Mouse (Mus musculus) forebrain, embryonic 10.5 days (tissue): ENCODE data around the gene Gramd1c. TPM values are rescaled to one million over a fixed set of nuclear protein-coding genes. Genes with fewer than 3 reads are reported as not detected.

ENCODE experiments used
- DNase-seq: peaks from one replicate; pipeline ENCODE4 v3.0.0-alpha.2; 2017; ENCODE audit warnings: low spot score; ENCODE audit errors: extremely low spot score
- H3K27ac ChIP-seq: fragments of 300-500 bp; sonication (generic); 2 replicates; pipeline ENCODE4 v1.5.1; 2016; ENCODE audit warnings: mild to moderate bottlenecking
- H3K27me3 ChIP-seq: fragments of 300-500 bp; sonication (generic); 2 replicates; pipeline ENCODE4 v1.6.1; 2016; ENCODE audit warnings: mild to moderate bottlenecking; ENCODE audit not compliant: poor library complexity, severe bottlenecking
- H3K36me3 ChIP-seq: fragments of 300-500 bp; sonication (generic); replicated peaks from 2 replicates; pipeline ENCODE4 v1.6.1; 2016; ENCODE audit warnings: mild to moderate bottlenecking, moderate library complexity
- H3K4me1 ChIP-seq: fragments of 300-500 bp; sonication (generic); 2 replicates; pipeline ENCODE4 v1.6.1; 2016
- H3K4me3 ChIP-seq: fragments of 300-500 bp; sonication (generic); 2 replicates; pipeline ENCODE4 v1.5.1; 2016; ENCODE audit warnings: mild to moderate bottlenecking, moderate library complexity
- H3K9me3 ChIP-seq: fragments of 300-500 bp; sonication (generic); 2 replicates; pipeline ENCODE4 v1.6.1; 2016; ENCODE audit warnings: mild to moderate bottlenecking, moderate library complexity
- WGBS: fragments of 180-500 bp; shearing (Covaris S2); methylation state at CpG from one replicate; pipeline ENCODE4 v1.1.7; 2016; 5-methylcytosine and 5-hydroxymethylcytosine counted together
- polyA plus RNA-seq: library from polyadenylated mRNA; unstranded; fragments of >200 nt; fragmentation: Nextera tagmentation; extraction: Ambion mirVana; gene quantifications from 2 replicates; pipeline ENCODE4 v1.2.1, GENCODE M21; 2016

Gene Gramd1c
- polyA plus RNA-seq, 1 experiment from 2014 or later = 2.5 TPM

GRCm38 (mm10) chr16:44053265-44053664, 9.9 kb downstream of the Gramd1c start:
- WGBS = 80% methylated on average over 6 of the region's 6 CpGs
- Histone ChIP-seq H3K9me3 (no peaks in the 10 kb centered on the region), H3K27ac (no peak overlapping the region), H3K4me1 (no peaks in the 10 kb centered on the region), H3K4me3 (no peak overlapping the region), H3K27me3 (no peaks in the 10 kb centered on the region), H3K36me3 (no peaks in the 10 kb centered on the region)
- DNase-seq = no peak

DNA sequence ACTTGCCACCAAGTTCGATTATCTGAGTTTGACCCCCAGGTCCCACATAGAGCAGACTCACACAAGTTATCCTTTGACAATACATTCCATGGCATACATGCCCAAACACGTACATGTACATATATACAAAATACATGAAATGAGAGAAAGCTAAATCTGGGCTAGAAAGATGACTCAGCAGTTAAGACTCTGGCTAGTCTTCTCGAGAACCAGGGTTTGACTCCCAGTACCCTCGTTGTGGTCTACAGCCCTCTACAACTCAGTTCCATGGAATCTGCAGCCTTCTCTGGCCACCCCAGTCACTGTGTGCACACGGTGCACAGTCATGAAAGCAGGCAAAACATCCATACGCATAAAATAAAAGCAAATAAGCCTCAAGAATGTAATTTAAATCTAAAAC, 10.8 kb downstream of the Gramd1c start:
- no peaks in the 10 kb centered on the region for H3K9me3 ChIP-seq
- no peaks in the 10 kb centered on the region for H3K27me3 ChIP-seq
- H3K4me3 ChIP-seq = no peak overlapping the region
- H3K27ac ChIP-seq = no peak overlapping the region
- DNase-seq = no peak
- H3K36me3 ChIP-seq = no peaks in the 10 kb centered on the region
- 87% methylated on average over 6 of the region's 6 CpGs for WGBS
- H3K4me1 ChIP-seq = no peaks in the 10 kb centered on the region

DNA sequence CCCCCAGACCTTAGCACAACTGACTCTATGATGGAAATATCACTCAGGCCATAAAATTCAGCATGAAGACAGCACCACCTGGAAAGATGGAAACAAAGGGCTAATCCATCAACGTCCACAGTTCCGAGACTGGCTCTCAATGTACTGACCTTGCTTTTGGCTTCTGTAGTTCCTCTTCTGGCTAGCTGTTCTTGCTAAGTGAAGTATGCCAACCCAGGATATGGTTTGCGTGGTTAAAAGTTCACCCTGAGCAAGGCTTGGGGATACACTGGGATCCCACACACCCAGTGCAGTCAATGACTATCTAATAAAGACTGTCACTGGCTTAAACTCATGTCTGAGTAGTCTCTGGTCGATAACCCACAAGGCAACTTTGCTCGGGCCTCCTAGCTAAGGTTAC, 13.0 kb downstream of the Gramd1c start:
- no peak overlapping the region for H3K27ac ChIP-seq
- DNase-seq = no peak
- H3K4me3 ChIP-seq = no peak overlapping the region
- 94% methylated on average over 5 of the region's 5 CpGs for WGBS
- H3K4me1 ChIP-seq = no peaks in the 10 kb centered on the region
- H3K36me3 ChIP-seq = no peaks in the 10 kb centered on the region
- H3K9me3 ChIP-seq = no peaks in the 10 kb centered on the region; the same call in 1 of the 2 replicates
- no peaks in the 10 kb centered on the region for H3K27me3 ChIP-seq

- Histone ChIP-seq H3K27me3 (no peaks in the 10 kb centered on the region), H3K9me3 (0 out of 2 replicates have a peak, but pooled peaks cover 3% of the 10 kb centered on the region), H3K4me1 (no peaks in the 10 kb centered on the region), H3K4me3 (no peak overlapping the region), H3K36me3 (no peaks in the 10 kb centered on the region), H3K27ac (no peak overlapping the region)
- no peak for DNase-seq
- 82% methylated on average over 4 of the region's 4 CpGs for WGBS
Measured at GRCm38 (mm10) chr16:44039112-44039511, 24.0 kb downstream of the Gramd1c start.

DNA sequence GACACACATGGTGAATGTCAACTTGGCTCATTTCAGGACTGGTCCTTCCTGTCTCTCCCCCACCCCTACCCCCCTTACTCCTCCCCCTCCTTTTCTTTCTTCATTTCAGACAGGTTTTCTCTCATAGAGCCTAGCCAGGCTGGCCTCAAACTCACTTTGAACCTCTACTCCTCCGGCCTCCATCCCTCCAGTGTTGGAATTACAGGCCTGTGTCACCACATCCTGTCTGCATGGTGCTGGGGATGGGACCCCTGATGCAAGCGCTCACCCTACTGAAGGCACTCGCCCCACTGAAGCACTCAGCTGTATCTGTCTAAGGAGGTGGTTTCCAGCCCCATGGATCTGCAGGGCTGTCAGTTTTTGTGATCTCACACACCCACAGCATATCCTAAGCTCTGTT, 27.9 kb downstream of the Gramd1c start:
- Histone ChIP-seq H3K27me3 (no peaks in the 10 kb centered on the region), H3K4me3 (no peak overlapping the region), H3K9me3 (0 out of 2 replicates have a peak, but pooled peaks cover 2% of the 10 kb centered on the region), H3K4me1 (no peaks in the 10 kb centered on the region), H3K27ac (no peak overlapping the region), H3K36me3 (no peaks in the 10 kb centered on the region)
- WGBS = 89% methylated on average over 3 of the region's 3 CpGs
- no peak for DNase-seq

- no peaks in the 10 kb centered on the region for H3K27me3 ChIP-seq
- H3K36me3 ChIP-seq = no peaks in the 10 kb centered on the region
- H3K4me1 ChIP-seq = no peaks in the 10 kb centered on the region
- H3K9me3 ChIP-seq = no peaks in the 10 kb centered on the region
- H3K4me3 ChIP-seq = no peak overlapping the region
- no peak overlapping the region for H3K27ac ChIP-seq
- 92% methylated on average over 5 of the region's 5 CpGs for WGBS
- no peak for DNase-seq
Measured at GRCm38 (mm10) chr16:44033365-44033764, 29.8 kb downstream of the Gramd1c start.

- Histone ChIP-seq H3K27me3 (no peaks in the 10 kb centered on the region), H3K27ac (no peak overlapping the region), H3K36me3 (no peaks in the 10 kb centered on the region), H3K9me3 (no peaks in the 10 kb centered on the region), H3K4me1 (no peaks in the 10 kb centered on the region), H3K4me3 (no peak overlapping the region)
- WGBS = 76% methylated on average over 2 of the region's 2 CpGs
- no peak for DNase-seq
Measured at GRCm38 (mm10) chr16:44029273-44029672, 33.9 kb downstream of the Gramd1c start.

- H3K9me3 ChIP-seq = no peaks in the 10 kb centered on the region
- no peaks in the 10 kb centered on the region for H3K36me3 ChIP-seq
- H3K27me3 ChIP-seq = no peaks in the 10 kb centered on the region
- no peaks in the 10 kb centered on the region for H3K4me1 ChIP-seq
- H3K27ac ChIP-seq = no peak overlapping the region
- DNase-seq = no peak
- no peak overlapping the region for H3K4me3 ChIP-seq
- 90% methylated on average over 9 of the region's 9 CpGs for WGBS
Measured at GRCm38 (mm10) chr16:44026822-44027221, 36.3 kb downstream of the Gramd1c start.

- no peaks in the 10 kb centered on the region for H3K9me3 ChIP-seq
- H3K27me3 ChIP-seq = no peaks in the 10 kb centered on the region
- no peak overlapping the region for H3K4me3 ChIP-seq
- no peak overlapping the region for H3K27ac ChIP-seq
- 73% methylated on average over 6 of the region's 6 CpGs for WGBS
- no peak for DNase-seq
- H3K36me3 ChIP-seq = no peaks in the 10 kb centered on the region
- H3K4me1 ChIP-seq = no peaks in the 10 kb centered on the region
Measured at GRCm38 (mm10) chr16:44026210-44026609, 36.9 kb downstream of the Gramd1c start.

DNA sequence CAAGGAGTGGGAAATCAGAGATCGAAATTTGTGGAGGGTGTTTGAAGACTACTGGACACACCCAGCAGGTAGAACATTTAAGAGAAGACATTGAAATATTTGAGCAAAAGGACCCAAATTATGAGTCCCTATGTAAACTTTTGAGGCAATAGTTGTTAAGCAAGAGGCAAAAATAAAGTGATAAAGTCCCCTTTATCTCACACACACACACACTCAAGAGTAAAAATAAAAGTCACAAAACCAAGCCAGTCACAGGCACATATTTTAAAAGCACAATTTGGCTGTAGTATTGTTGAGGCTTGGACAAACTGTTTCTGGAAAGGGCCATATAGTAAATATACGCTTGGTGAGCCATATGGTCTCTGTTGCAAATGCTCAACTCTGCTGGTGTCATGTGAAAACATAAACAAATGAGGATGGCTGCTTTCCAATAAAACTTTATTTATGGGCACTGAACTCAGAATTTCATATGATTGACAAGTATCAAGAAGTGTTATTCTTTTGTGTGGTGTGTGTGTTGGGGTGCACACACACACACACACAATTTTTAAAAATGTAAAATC, 44.1 kb downstream of the Gramd1c start:
- Histone ChIP-seq H3K36me3 (no peaks in the 10 kb centered on the region), H3K27me3 (no peaks in the 10 kb centered on the region), H3K4me1 (no peaks in the 10 kb centered on the region), H3K27ac (no peak overlapping the region), H3K9me3 (no peaks in the 10 kb centered on the region), H3K4me3 (no peak overlapping the region)
- DNase-seq = no peak
- 91% methylated on average over 2 of the region's 2 CpGs for WGBS

DNA sequence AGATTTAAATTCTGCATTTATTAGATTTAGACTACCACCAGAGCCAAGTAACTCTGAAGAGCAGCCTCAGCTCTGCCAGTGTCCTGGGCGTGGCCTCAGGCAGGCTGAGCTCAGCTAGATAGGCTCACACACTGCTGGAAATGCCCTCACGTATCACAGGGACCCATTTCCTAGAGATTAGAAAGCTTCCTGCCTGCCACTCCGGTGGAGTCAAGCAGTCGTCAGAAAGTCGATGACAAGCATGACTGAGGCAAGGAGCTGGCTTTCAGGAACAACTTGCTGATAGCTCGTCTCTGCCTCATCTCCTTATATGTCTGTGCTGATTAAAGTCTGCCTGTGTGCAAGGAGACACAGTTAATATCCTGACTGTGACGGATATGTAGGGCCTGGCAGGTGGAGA, 44.8 kb downstream of the Gramd1c start:
- Histone ChIP-seq H3K9me3 (no peaks in the 10 kb centered on the region), H3K4me1 (no peaks in the 10 kb centered on the region), H3K4me3 (no peak overlapping the region), H3K27ac (no peak overlapping the region), H3K27me3 (no peaks in the 10 kb centered on the region), H3K36me3 (no peaks in the 10 kb centered on the region)
- no peak for DNase-seq
- 65% methylated on average over 7 of the region's 7 CpGs for whole genome bisulfite sequencing

DNA sequence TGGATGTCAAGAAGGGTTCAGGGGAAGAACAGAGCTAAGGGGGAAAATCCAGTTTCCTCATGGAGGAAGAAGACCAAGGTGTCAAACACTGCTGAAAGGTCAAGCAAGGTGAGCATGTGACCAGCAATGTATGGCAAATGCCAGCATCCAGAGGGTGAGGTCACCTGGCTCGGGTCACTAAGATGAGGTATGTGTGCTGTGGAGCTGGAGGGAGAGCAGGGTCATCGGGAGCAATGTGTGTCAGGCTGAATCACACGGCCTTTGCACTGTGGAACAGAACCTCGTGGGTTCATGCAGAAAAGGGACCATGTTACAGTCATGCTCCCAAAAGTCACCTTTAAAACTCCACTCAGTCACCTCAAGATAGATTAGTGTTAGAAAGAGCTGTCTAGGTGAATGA, 45.4 kb downstream of the Gramd1c start:
- H3K4me3 ChIP-seq = no peak overlapping the region
- no peaks in the 10 kb centered on the region for H3K9me3 ChIP-seq
- H3K4me1 ChIP-seq = no peaks in the 10 kb centered on the region
- no peaks in the 10 kb centered on the region for H3K27me3 ChIP-seq
- DNase-seq = no peak
- no peaks in the 10 kb centered on the region for H3K36me3 ChIP-seq
- 84% methylated on average over 4 of the region's 4 CpGs for WGBS
- H3K27ac ChIP-seq = no peak overlapping the region

GRCm38 (mm10) chr16:44016164-44016563, 47.0 kb downstream of the Gramd1c start:
- no peak overlapping the region for H3K4me3 ChIP-seq
- H3K27ac ChIP-seq = no peak overlapping the region
- 25% methylated on average over 11 of the region's 11 CpGs for WGBS
- no peaks in the 10 kb centered on the region for H3K4me1 ChIP-seq
- no peaks in the 10 kb centered on the region for H3K9me3 ChIP-seq
- H3K36me3 ChIP-seq = no peaks in the 10 kb centered on the region
- no peak for DNase-seq
- H3K27me3 ChIP-seq = no peaks in the 10 kb centered on the region
